Mouse (Mus musculus): ENCODE results near the gene BC052040.

BC052040 gene

GRCm38 (mm10) chr2:115717535-115717934 is 136.0 kb downstream of the BC052040 start:
- no peak for DNase-seq

DNA sequence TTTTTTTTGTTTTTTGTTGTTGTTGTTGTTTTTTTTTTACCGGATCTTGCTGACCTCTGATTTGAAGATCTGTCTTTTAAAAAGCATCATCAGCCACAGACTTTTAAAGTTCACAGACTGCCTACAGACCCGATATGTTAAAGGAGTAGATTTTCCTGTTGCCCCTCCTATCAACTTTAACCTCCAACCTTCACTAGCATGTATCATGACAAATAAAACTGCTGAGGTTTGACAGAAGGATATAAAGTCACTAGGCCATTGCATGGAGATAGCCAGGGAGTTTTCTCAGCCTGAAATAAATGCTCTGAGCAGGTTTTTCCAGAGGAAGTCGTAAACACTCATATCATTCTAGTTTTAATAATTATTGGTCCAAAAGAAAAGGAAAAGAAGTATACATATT is 136.5 kb downstream of the BC052040 start:
- DNase-seq: no peak

DNA sequence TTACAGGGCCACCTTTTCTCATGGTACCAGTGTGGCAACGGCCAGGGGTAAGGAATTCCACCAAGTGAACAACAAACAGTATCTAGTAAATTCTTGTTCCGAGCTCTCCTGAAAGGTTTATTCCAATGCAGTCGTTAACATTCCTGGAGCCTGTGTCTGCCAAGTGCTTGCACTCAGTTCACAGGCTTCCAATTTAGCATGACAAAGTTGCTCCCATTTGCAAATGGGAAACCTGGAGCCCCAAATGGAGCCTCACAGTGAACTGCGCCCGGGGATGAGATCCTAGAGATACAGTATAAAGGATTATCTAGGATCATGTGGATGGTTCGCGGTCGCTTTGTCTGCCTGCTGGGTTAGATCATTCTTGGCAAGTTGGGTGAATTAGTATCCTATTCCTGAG is 141.9 kb downstream of the BC052040 start:
- DNase-seq: no peak

GRCm38 (mm10) chr2:115724216-115724615 is 142.7 kb downstream of the BC052040 start:
- no peak for DNase-seq

- DNase-seq: no peak
These were observed 143.2 kb downstream of the BC052040 start for GRCm38 (mm10) chr2:115724726-115725125.

DNA sequence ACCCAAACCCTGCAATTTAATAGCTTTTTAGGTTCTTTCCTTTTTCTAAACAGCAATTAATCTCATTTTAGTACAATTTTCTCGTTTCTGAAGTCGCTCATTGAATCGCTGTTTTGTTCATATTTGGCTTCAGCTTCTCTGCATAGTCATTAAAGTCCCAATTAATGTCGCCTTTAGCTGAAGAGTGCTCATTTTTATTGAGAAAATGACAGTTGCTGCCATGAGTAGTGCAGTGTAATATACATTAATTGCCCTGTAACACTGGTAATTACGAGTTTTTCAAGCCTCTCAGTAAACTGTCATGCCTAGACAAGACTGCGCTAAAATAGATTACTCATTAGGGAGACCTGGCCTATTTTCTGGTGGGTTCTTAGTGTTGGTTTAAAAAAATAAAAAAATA is 144.0 kb downstream of the BC052040 start:
- DNase-seq: no peak

DNA sequence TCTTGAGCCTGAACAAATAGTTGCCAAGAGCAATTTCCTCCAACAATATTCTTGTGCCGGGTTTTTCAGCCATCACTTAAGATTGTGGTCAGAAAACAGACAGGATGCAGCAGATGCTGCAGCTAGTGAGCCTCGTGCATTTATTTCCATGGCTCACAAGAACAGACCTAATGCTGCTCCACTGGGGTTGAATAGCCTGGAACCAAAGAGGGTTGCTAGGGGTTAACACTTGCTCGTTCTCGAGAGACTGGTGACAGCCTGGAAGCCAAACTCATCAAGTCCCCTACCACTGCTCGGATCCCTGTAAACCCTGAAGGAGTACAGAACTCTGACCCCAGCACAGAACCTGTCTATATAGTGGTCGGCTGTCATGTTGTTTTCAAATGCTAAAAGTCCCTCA is 144.4 kb downstream of the BC052040 start:
- no peak for DNase-seq

- DNase-seq: no peak
These were observed 145.3 kb downstream of the BC052040 start for GRCm38 (mm10) chr2:115726806-115727205.

DNA sequence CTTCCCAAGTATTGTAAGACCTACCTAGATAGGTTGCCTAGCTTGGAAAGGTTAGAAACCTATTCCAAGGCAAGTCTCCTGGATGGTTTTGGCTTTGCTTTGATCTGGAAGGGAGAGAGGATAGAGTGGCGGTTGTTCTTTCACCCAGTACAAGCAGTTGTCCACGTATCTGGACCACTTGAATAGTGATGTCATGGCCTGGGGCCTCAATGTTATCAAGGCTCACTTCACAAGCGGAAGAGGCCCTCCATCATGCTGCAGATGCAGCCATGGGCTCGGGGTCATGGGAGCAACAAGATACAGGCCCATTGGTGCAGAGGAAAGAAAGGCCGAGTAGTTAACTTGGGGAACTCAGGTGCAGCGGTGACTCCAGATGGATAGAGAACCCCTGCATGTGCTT is 147.1 kb downstream of the BC052040 start:
- no peak for DNase-seq

DNA sequence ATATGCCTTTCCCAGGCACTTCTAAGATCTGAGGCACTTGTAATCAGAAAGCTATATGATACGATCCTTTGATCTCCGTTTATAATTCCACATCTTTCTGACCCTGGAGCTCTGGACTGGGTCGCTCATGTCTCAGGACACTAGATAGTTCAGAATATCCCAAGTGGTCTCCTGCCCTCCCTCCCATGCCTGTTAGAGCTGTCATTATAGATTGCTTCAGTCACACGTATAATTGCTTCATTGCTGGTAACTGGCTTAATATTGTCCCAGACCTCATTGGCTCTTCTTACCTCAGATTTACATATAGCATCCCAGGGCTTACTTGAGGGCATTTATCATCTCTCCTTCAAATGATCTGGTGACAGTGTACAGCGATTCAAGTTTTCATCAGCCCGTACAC is 149.0 kb downstream of the BC052040 start:
- DNase-seq: no peak

DNA sequence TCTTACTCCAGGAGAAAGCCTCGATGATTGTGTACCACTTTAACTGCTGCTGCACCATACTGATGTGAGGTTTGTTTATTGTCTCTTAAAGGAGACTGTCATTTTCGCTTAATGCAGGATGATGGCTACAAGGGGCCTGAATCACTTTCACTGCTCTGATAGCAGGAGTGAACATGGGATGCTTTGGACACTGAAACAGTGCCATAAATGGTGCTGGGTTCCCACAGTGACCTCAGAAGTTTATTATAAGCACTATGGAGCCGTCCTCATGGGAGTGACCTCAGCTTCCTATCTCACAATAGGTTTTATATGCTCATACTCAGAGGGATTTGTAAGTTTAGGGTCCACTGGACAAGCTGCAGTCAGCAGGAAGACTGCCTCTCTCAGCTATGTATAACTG is 149.7 kb downstream of the BC052040 start:
- no peak for DNase-seq

GRCm38 (mm10) chr2:115732572-115732971 is 151.1 kb downstream of the BC052040 start:
- no peak for DNase-seq

DNA sequence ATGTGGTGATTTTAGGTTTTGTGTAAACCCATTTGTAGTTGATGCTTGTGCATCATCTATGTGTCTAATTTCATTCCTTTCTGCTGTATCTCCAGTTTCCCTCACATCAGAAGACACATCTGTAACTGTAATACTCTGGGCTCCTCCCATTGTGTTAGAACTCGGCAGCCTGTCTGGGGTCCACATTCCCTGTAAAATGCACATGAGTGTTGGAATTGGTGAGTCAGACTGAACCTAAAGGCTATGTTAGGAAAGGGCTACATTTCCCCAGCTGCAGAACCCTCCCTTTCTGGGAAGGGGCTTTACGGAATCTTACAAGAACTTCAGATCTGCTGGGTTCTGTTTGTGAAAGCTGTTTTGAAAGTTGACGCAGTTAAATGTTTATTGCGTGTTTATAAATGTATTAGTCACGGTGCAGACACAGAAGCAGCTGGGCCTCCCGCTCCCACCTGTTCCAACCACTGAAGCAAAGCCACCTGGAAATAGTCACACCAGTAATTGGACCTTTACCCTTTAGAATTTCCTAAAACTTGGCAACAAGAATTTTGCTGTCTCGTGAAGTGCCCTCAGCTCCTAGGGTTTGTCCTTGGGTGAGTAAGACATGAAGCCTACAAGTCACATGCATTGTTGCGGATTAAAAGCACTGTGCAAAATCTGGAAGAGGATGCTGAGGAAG is 151.6 kb downstream of the BC052040 start:
- DNase-seq: no peak

- no peak for DNase-seq
These were observed 153.3 kb downstream of the BC052040 start for GRCm38 (mm10) chr2:115734850-115735249.

DNA sequence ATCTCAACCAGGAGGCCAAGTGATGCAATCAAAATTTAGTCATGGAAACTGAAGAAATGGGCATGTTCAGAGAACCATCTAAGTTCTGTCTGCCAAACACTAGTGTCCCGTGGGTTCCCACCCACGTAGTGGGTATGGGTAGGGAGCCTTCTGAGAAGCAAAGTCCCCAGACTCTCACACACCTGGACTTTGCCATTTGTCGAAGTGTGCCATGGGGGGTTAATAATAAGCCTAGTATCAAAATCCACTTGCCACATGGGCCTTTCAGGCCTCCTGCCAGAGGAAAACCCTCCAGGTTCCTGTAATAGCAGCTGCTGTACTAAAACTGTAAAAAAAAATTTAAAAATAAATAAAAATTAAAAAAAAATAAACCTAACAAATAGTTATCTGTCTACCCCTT is 154.9 kb downstream of the BC052040 start:
- DNase-seq: no peak

GRCm38 (mm10) chr2:115737966-115738365 is 156.4 kb downstream of the BC052040 start:
- DNase-seq: no peak

DNA sequence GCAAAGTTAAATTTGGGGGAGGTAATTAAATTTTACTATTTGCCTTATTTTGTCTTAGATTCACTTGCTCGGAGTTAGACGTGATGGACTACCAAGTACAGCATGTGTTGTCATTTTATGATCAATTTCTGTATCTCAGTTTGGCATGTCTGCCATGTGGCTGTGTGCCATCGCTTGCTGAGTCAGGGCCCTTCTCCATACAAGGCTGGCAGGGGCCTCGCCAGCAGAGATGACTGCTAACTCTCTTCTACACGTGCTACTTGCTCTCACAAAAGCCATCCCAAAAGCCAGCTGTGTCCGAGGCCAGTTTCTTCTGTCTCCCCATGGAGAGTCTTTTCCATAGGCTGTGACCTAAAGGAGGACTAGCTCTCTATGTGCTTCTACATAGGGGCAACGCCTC is 160.5 kb downstream of the BC052040 start:
- DNase-seq: no peak

DNA sequence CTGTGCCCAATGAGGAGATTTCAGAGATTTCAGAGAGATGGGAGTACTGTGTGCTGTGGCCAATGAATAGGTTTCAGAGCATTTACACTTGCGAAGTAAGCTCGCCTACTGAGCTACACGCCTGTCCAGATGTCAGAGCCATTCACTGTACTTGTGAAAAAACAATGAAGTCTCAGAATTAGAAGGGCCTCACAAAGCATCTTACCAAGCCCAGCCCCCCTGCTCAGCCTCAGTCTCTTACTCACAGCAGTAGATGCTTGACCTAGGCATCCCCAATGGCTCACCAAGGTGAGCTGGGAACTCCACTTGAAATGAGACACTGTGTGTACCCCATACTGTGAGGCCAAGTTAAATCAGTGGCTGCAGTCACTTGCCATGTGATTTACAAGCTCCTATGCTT is 166.1 kb downstream of the BC052040 start:
- DNase-seq: no peak

DNA sequence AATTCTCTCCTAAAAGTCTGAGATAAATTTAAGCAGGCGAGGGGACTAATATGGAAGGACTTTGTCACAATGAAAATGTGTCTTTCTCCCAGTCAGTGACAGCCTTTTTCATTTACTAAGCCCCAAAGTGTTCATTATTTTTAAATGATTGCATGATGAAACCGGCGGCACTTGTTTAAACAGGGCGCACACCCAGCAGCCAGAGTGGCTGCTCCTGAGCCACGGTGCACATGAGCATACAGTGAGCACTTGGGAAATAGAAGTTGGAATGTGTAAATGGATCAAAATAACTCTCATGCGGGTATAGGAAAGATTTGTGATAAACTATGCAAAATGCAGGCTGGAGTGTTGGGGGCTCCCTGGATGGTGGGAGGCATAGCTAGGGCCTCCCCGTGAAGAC is 169.7 kb downstream of the BC052040 start:
- no peak for DNase-seq

- no peak for DNase-seq
These were observed 176.2 kb downstream of the BC052040 start for GRCm38 (mm10) chr2:115757685-115758084.

- no peak for DNase-seq
These were observed 177.0 kb downstream of the BC052040 start for GRCm38 (mm10) chr2:115758542-115758941.

GRCm38 (mm10) chr2:115764595-115765305 is 183.2 kb downstream of the BC052040 start:
- no peak for DNase-seq

- no peak for DNase-seq
These were observed 188.2 kb downstream of the BC052040 start for GRCm38 (mm10) chr2:115769597-115770305.

DNA sequence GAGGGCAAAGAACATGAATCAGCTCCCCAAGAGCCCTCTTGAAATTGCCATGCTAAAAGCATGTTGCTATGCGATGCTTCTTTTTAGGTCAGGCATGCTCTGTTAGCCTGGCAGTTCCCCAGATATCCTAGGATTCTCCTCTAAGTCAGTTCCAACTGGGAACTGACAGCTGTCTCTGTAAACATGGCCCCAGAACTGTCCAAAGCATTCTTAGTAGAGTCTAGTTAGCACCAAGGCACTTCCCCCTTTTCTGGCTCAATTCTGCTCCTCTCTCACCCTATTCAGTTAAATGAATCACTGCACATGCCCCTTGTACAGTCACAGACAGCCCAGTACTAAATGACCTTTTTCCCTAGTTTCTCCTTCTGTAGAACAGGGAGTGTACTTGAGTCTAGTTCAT is 191.2 kb downstream of the BC052040 start:
- no peak for DNase-seq
